Mouse (Mus musculus): Measurements from ENCODE around the gene Exoc6b.

Gene Exoc6b

DNA sequence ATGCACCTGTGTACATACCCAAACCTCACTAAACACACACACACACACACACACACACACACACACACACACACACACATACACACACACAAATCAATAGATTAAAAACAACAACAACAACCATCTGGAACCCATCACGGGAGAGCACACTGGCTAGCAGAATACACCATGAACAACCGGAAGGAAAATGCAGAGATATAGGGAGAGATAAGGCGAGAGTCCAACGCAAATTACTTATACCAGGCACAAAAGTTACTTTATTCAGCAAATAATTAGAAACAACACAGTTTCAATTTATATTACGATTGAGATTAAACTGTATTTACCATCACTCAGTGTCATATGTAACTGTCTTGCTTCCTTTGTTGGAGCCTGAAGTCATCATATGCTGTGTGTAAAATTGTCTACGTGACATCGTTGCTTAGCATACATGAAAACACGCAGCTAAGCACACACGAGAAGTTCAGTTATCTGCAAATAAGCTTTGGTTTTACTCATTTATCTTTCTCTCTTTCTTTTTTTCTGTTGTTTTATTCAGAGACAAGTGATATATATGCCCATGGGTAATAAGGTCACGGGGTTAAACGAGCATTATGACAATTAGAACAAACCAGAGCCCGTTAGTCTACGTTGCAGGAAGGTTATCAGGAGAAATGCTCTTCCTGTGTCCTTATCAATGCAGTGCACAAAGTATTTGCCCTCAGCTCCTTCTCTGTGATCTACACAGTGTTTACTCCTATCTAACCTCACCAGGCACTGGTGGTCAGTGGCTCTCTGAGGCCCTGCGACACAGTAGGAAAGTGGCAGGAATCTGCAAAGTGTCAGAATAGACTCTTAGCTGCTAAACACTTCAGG is 186.4 kb downstream of the Exoc6b start:
- DNase-seq (ENCODE audit: low spot score), result no peak

DNA sequence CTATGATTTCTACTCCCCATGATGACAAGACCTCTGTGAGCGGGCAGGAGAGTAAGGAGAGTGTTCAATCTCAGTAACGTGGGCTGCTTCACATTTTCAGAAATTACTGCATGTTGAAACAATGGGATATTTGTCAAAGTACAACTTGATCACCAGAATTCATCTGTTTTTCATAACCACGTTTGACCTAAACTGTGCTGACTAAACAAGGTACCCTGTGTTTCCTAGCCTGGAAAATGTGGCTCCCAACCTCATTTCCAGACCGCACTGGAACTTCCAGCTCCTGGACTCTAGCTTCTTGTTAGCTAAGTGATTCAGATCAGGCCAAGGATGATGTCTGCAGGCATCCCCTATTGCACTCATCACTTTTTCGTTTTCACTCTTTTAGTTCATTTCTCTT is 193.4 kb downstream of the Exoc6b start:
- DNase-seq (ENCODE audit: low spot score), result no peak

DNA sequence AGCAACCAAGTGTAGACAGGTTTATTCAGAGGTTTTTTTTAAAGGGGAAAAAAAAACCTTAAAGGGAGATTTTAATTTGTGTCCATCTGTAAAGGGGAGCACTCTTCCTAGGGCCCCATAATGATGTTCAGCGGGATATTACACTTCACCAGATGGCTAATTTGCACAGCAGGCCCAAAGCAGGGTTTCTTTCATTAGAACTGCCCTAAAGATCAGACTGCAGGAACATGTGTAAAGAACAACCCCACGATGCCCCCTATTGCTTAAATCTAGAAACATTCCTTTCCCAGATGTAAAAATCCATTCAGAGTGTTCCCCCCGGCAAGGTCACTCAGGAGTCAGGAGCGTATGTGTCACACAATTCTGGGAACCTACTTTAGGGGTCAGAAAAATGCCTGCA is 202.2 kb downstream of the Exoc6b start:
- no peak for DNase-seq (ENCODE audit: low spot score)

DNA sequence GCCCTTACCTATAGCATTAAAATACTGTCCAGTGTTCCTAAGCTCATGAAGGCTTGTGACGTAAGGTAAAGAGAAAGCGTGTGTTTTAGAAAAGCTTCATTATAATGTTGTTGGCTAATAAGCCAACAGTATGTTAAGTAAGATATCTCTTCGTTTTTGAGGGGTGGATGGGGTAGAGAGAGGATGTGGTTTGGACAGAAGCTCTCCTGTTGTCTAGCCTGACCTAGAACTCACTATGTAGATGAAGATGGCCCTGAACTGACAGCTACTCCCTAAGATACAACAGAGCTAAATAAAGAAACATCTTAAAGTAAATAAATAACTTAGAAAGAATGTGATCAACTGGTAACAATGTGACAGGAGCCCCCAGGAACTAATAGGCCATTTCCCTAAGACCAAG is 204.7 kb downstream of the Exoc6b start:
- no peak for DNase-seq (ENCODE audit: low spot score)

DNA sequence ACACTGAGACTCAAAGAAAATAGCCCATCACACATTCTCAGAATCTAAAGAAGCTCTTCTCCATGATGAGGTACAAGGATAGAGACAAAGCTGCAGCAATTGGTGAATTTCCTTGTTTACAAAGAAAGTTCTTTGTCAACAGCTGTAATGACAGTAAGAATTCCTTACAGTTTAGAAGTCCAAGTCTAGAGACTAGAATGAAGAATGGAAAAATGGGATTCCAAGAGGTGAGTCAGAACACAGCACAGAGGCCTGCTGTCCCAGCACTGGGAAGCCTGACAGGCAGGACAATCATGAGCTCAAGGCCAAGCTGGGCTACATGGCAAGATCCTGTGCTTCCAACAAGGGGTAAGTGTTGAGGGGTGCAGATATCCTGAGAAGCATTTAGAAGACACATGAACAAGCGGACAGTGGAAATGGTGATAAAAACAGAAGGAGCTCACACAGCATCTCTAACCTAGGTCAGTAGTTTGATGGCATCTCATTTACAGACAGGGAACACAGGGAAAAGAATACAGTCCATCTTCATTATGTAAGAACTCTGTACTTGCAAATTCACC is 205.4 kb downstream of the Exoc6b start:
- DNase-seq (ENCODE audit: low spot score), result no peak

DNA sequence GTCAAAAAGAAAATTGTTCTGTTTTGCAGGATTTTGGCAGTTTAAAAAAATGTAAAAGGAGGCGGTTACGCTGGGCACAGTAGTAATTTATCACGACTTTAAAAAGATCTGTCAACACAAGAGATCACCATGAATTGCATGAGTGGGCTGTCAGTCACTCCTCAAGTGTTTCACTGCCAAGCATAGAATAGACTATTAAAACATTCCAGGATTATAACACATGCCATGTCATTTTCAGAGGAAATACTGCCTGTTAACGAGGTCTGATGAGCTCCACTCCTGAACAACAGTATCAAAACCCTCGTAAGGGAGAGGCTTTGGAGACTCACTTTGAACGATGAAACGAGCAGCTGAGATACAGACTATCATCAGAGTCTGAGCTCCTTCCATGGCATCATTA is 223.6 kb downstream of the Exoc6b start:
- DNase-seq (ENCODE audit: low spot score), result no peak

DNA sequence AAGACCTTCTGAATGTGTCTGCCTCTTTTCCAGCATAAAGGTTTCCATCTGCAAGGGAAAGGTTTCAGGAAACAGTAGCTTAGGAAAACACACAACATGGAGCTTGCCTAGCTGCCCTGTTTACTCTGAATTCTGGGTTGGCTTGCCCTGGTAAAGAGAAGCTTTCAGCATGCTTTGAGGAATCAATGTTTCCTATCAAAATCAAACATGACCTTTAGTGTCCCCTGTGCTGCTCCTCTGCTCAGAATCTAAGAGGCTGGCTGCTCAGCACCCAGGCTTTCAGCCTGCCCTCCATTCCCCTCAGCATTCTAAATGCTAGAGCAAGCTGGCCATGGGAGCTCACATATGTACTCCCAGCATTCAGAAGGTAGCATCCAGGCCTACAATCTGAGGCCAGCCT is 228.2 kb downstream of the Exoc6b start:
- DNase-seq (ENCODE audit: low spot score), result no peak

DNA sequence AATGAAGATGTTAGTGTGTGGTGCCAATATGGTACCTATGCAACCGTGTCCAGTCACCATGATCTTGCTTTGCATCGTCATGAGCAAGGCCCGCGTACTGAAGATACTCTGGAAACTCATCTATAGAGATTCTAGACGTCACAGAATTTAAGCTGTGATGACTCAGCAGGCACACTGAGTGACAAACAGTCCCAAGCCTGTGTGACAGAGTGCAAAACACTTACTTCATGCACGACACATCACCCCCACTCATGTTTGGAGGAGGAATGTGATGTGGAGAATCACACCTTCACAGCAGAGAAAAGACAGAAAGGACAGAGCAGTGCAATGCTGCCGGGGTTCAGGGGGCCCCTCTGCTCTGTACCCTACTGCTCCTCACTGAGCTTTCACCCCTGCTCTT is 261.8 kb downstream of the Exoc6b start:
- no peak for DNase-seq (ENCODE audit: low spot score)

DNA sequence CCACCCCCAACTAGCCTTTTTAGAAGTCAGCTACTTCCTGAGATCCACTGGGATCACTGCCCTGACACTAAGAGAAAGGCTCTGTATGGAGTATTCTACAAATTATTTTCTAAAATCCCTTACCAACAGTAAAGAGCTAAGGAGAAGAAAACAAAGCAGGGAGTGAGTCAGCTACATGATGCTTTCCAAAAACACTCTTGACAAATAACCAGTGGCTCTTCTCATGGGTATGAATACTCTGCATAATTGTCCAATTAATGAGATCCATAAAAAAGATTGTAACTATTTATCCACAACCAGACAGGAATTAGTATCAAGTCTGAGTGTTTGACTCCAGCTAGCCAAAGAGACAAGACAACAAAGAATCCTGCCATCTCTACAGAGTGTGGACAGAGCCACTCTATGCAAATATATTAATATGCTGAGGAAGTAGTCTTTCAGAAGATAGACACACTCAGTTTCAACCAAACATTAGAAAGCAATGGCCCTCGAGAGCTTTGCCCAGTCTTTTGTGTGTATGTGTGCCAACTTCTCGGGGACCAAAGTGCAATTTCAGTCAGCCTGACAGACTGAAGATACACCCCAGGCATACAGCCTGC is 263.1 kb downstream of the Exoc6b start:
- no peak for DNase-seq (ENCODE audit: low spot score)

DNA sequence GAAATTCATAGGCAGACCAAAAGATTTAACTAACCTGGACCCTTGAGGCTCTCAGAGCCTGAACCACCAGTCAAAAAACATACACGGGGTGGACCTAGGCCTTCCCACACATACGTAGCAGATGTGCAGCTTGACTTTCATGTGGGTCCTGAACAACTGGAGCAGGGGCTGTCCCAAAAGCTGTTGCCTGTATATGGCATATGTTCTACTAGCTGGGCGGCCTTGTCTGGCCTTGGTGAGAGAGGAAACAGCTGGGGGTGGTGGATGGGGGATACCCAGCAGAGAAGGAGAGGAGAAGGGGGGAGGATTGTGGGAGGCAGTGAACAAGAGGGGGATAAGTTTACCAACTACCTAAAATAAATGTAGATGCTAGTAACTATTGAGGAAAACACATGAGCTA is 270.6 kb downstream of the Exoc6b start:
- DNase-seq (ENCODE audit: low spot score), result no peak

DNA sequence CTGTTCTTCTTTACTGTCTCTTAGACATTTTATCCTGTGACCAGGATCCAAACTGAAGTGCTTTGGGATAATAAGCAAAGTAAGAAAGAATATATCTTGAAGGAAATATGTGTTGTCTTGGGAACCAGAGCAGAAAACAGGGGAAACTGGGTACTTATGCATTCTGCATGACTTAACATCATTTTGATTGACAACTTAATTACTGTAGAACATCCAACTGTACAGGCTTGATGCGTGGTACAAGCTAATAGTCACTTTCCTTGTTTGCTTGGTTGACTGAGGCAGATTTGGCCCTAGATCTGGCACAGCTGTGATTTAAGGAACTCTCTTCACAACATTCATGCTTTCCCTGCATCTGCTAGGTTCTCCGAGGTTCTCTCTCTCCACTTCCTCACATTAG is 285.3 kb downstream of the Exoc6b start:
- no peak for DNase-seq (ENCODE audit: low spot score)

DNA sequence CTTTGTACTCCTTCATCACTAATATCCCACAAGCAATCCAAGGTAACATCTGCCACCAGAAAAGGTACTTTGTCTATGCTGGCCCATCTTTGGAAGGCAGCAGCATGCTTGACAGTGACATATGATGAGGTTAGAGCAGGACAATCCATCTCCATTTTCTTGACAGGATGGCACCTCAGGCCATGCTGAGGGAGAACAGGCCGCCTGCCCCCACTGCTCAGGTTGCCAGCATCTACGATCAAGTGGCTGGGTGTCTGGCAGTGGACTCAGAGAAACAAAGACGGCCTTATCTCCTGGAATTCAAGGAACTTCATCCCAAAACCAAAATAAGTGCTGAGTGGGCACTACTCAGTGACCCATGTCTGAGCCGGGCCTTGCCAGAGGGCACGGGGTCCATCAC is 289.3 kb downstream of the Exoc6b start:
- DNase-seq (ENCODE audit: low spot score), result no peak

DNA sequence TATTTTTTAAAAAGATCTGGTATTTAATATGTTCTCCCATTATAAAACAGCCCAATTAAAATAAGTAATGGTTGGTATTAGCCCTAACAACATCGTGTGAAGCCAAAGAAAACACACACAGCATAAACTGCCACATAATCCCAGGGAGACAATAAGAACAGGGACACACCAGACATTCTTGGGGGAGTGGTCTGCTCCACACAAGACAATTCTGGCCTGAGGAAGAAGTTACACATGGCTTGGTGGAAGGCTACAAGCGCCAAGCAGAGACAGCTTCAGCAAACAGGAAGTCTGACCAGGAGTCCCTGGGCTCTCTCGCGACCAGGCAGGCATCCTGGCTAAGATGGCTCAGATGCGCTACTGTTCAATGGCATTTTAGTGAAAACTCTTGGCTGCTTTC is 290.3 kb downstream of the Exoc6b start:
- DNase-seq (ENCODE audit: low spot score), result no peak

DNA sequence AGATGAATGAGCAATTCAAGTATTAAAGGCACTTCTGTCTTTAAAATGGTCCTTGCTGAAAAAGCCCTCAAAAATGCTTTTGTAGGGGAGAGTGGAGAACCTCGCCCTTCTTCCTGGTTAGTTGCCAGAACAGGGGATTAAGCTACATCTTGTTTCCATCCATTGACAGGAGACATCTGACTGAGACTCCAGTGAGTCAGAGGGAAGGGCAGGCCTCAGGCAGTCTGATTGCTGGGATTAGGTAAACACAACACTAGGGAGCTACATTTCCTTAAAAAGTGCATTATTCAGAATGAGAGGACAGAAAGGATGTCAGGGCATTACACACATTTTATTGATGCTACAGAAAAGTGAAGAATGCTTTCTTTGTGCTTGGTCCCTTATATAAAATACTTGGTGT is 293.4 kb downstream of the Exoc6b start:
- DNase-seq (ENCODE audit: low spot score), result no peak

DNA sequence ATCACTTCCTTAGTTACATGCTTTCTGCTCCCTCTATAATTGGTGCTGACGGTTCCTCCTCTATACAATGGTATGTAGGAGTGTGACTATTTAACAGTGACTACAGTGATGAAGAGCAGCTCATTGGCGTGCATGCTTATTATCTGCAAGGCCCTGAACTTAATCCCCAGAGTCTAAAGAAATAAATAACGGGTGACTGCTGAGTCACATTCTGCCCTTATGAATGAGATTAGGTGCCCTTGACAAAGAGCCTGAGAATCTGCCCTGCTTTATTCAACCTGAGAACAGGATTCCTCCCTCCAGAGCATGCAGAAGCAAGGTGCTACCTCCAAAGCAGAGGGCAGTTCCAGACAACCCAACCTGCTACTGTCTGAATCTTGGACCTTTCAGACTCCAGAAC is 314.0 kb downstream of the Exoc6b start:
- DNase-seq (ENCODE audit: low spot score), result no peak

DNA sequence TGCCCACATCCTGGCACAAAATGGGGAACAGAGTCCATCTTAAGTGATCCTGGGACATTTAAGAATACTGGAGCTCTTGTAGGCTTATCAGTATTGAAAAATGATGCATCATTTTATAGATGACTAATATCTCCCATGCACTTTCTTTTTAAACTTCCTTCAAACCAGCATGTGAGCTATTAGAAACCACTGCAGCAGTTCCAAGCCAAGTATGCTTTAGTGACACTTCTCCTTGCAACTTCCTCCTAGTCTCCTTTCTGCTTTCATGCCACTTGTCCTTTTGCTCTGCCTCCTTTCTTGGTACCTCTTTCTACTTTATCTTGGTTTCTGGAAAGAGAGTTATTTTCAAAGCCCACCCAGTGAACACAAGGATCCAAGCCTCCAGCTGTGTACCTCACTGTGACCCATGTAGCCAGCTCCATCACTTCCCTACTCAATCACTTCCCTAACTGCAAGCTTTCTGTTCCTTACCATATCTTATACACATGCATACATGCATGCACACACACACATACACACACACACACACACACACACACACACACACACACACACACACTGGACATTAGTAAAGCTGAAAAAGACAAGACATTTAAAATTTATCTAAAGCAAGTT is 316.4 kb downstream of the Exoc6b start:
- no peak for DNase-seq (ENCODE audit: low spot score)

DNA sequence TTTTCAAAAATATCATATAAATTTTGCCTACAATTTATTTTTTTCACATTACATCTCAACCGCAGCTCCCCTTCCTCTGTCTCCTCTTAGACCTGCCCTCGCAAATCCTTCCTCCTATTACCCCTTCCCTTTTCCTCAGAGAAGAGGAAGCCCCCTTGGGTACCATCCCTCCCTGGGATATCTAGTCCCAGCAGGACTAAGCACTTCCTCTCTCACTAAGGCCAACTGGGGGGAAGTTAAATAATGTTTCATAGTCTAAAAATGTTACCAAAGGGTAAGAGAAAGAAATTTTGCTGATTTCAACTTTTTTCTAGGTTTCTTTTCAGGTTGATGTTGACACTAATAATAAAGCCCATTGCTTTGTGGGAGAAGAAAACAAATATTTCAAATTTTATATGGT is 317.9 kb downstream of the Exoc6b start:
- DNase-seq (ENCODE audit: low spot score), result no peak

DNA sequence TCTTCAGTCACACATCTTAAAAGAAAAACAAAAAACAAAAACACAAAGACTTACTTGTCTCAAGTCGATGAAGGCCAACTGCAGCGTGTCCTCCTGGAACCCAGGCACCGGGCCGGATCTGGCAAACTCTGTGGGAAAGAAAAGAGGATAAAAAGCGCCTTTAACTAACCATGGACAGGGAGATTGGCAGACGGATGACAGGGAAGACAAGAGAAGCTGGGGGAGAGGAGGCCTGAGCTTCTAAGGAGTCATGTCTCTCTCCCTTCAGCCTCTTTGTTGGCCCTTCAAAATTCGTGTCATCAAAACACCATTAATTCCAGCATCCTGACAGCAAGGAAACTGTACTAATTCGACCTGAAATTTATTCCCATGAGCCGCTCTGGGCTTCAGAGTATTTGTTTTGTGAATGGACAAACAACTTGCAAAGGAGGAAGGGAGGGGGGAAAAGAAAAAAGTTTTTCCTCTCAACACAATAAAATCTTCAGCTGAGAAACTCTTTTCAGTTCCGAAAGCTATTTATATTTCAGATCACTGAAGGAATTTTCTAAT is 322.4 kb downstream of the Exoc6b start:
- no peak for DNase-seq (ENCODE audit: low spot score)

DNA sequence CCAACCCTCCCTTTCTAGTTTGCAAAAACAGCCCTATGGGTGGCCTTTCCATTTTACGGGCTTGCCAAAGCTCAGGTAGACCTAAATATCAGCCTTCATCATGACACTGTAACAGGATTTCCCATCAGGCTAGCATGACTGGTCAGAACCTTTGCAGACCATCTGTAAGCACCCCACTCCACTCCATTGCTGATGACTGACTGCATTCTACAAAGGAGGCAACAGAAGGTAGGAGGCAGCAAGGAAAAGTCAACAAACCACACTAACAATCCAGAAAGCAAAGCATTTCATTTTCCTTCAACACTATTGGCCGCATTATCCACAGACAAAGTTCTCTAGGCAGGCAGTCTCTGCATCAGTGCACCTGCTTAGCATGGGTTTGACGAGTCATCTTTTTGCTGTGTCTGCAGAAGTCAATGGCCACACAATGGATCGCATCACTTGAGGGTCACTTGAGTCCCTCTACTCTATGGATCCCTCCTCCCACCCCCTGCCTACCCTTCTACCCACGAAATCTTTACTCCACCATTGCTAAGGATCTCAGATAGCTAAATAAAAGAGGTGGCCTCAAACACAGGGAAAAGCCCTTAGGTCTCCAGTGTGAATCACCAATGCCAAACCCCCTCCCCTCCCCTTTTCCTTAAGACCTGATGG is 323.0 kb downstream of the Exoc6b start:
- no peak for DNase-seq (ENCODE audit: low spot score)

DNA sequence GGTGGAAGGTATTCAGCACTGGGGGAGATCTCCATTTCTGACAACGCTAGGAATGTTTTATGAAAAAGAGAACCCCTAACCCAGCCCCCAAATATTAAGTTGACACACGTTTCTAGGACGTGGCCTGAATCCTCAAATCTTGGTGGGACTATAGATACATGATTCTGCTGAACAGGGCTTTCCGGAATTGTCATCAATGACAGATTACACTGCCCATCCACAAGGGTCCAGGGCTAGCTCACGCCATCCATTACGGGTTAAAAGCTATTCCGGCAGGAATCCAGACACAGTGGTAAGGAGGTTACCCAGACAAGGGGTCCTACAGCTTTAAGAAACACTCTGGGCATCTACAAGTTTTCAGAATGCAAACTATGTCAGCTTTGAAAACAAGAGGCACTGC is 323.7 kb downstream of the Exoc6b start:
- DNase-seq (ENCODE audit: low spot score), result no peak

DNA sequence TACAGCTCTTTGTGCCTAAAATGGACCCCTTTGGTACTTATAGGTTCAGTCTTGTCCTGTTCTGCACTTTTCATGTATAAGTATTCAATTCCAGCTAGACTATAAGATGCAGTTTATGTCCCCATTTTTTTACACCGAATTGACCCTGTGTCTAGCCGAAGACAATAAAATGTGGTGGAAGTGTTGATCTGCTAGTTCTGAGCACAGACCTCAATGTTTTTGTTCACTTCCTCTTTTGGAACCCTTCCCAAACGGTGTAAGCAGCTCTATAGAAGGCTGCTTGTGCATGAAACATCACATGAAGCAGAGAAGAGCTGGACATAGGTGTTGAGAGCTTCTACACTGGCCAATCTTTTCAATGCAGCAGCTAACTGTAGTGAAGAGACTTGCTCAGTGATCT is 327.1 kb downstream of the Exoc6b start:
- no peak for DNase-seq (ENCODE audit: low spot score)

DNA sequence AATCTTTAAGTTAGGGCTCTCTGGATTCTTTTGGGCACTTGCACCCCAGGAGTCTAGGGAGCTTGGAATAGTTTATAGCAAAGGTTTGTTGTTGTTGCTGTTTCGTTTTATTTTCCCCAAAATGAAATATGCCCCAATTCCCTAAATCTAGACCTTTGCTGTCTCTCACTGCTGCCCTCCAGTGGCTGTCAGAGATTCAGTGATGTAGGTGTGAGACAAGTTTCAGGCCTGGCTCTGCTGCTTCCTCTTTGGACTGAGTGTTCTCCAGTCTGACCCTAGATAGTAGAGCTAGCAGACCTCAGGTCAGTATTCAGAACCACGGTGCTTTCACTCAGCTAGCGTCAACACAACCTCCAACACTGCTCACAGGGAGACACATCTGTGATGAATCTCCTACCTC is 332.4 kb downstream of the Exoc6b start:
- DNase-seq (ENCODE audit: low spot score), result peak; percentile 18

All from ovary, postnatal 14 days (tissue).